Mouse (Mus musculus) frontal cortex, adult (tissue): ENCODE results near the gene Tesc.

ENCODE experiments used
- ATAC-seq: cut with Nextera tagmentation; 2 replicates; pipeline ENCODE4 v1.9.2; 2017; ENCODE audit warnings: mild to moderate bottlenecking, moderate library complexity, mixed read lengths; ENCODE audit not compliant: low TSS enrichment

Gene Tesc

DNA sequence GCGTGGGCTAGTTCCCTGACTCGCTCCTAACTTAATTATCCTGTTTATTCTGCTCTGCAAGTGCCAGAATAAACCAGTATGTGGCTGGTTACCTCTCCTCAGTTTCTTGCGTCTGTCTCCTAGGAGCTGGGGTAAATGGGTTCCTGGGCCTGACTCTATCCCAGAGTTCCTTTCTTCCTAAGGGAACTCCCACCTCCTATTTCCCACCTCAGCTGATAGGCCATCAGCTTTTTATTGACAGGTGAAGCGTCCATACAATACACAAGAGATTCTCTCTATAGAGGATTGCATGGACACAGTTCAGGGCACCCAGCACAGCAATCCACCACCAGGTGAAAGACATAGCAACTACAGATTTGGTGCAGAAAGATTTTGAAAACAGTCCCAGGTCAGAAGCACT lies 16.2 kb downstream of the Tesc start:
- ATAC-seq: no peak

DNA sequence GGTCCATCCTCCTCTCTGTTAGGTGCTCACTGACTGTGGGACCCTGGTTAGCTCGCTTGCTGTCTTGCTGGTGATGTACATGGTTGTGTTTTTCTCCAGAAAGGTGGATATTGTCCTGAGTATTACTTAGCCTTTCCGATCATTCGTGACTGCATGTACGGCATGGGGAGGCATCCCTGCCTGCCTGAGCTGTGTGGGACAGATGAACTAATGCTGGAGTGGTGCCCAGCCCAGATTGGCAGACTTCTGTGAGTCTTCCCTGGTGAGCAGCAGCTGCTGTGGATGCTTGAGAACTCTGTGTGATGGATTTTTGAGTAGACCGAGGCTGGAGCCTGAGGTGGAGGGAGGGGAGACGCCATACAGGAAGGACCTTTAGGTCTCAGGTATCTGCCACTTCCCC lies 17.4 kb downstream of the Tesc start:
- ATAC-seq: peak; percentile 80; the same call in 1 of the 2 replicates

DNA sequence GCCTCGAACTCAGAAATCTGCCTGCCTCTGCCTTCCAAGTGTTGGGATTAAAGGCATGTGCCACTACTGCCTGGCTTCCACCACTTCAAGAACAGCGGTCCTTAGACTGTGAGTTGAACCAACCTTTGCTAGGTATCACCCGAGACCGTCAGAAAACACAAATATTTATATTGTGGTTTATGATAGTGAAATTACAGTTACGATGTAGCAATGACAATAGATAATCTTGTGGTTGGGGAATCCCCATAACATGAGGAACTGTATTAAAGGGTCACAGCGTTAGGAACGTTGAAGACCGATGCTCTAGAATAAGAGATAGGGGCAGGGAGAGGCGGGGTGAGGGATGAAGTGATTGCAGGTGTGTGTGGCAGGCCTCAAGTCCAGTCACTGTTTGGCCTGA lies 17.8 kb downstream of the Tesc start:
- no peak for ATAC-seq

DNA sequence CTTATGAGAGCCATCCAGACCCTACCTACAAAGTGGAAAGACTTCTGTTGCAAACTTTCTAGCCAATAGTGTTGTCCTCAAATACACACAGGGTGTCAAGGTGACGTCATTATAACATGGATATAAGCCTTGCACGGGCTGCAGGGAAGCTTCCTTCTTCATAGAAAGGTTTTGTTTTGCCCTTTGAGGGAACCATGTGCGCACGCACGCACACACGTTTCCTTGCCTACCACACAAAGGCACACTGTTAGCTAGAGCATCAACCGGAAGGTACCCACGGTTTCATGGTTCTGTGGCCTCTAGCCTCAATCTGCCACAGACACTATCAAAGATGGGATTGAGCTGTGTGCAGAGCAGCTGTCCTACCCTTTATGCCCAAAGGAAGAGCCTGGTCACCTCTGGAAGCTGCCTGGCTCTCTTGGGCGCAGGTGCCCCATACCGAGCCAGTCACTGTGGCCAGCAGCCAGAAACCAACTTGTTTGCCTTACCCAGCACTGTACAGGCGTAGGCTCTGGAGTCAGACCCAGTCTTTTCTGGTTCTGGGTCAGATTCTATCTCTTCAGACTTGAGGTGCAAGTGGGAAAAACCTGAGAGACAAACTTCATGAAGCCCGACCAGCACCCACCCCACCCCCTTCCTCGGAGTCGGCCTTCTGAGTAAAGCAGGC lies 19.7 kb downstream of the Tesc start:
- ATAC-seq: no peak

DNA sequence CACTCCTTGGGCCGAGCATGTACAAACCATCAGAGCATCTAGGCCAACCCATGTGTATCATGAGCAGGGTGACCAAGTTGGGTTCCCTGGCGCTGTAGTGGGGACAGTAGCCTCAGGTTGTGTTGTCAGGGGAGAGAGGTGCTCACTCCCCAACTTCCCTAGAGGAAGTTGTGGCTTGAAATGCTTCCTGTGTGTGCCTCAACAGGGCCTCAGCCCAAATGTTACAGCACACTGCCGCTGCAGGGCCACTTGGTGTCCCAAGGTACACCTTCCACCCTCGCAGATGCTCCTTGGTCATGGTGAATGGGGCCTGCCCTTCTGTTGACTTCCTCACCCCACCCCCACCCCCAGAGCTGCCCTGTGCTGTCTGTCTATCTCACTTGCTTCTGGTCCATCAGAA lies 20.9 kb downstream of the Tesc start:
- ATAC-seq: no peak

DNA sequence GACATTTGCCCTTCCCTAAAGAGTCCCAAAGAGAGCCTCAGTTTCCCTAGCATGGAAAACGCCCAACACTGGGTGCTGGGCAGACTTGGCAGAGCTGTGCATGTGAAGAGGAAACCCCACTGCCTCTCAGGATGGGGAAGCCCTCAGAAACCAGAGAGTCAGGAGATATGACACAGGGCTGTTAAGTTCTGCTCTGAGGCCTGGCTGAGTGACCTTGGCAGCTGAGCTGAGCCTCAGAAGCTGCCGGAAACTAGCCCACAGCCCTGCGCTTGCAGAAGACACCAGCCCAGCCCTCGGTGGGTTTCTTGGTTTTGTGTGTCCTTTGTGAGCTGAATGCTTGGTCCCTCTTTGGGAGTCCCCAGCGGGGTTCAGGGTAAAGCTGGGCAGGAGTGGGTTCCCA lies 21.4 kb downstream of the Tesc start:
- no peak for ATAC-seq

DNA sequence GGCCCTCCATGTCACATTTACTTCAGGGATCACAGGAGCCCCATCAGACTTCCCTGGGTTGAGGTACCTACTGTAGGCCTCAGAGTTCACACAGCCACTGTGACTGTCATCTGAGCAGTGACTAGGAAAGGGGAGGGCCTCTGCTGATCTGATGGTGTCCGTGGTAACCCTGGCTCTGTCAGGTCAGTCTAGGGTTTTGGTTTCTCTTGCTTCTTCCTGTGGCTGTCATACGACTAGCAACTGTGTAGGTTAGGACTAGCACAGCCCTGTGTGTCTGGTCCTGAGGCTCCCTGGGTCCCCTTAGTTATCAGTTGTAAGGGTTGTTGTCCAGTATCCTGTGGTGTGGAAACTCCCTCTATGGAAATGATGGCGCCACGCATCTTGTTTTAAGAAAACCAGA lies 23.2 kb downstream of the Tesc start:
- ATAC-seq: no peak

DNA sequence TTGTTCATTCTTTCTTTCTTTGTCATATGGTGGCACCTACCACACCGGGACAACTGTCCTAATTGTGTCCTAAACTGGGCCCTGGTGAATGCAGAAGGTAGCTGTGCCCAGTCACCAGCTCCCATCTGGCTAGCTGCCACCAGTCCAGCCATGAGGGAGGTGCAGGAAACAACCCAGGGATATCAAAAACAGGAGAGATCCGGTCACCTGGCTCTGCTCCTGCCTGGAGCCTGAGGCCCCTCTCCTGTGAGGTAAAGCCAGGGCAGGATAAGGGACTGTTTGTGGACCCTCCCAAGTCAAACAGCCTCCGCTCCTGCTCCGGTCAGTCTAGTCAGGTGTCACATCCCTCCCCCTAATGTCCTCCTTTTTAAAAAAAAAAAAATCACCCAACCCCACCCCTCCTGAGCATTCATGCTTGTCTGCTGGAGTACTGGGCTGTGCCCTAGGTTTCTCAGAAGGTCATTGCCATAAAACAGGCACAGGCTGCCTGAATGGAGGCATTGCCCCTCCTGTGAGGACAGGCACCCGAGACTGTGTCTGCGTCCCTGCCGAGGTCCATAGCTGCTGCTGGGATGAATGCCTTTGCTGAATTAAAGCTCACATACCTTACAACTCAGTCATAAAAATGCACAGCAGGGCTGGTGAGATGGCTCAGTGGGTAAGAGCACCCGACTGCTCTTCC lies 24.6 kb downstream of the Tesc start:
- ATAC-seq: no peak

DNA sequence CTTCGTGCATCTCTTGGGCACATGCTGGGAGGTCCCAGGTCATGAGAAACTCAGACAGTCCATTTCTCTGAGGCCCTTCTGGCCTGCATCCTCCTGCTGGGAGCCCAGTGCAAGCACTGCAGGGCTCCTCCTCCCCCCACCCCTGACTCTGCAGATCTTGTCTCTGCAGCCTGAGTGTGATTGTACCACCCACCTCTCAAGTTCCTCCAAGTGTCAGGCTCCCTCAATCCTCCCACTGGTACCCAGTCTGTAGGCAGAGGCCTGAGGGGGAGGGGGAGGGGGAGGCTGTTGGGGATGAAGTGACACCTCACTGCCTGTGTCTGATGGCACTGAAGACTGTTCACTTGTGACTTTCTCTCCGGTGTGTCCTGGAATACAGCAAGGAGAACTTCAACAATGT lies 25.7 kb downstream of the Tesc start:
- peak; percentile 53; the same call in 1 of the 2 replicates for ATAC-seq

DNA sequence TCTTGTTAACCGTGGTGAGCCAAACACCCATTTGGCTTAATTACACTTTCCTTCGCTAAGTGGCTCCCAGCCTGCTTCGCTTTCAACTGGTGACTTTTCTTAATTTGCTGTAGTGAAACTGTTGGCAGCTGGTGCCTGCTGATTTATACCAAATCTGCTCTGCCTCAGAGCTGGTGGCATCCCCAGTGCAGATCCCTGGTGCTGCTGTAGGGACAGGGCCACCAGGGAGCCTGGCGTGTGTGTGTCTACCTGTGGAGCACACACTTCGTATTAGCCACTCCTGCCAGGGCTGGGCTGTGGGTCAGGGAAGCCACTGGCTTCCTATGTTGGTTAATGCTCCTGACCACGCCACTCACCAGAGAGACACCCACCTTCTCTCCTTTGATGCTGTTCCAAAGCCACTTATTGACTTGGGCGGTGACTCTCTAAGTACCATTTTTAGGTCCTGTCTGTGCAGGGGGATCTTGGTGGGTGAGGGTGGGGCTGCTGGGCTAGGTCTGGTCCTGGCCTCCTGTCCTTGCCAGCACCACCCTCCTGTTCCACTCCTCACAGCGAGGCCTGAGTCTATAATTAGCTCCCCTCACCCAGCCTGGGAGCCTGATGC lies 30.1 kb downstream of the Tesc start:
- peak; percentile 66; the same call in 1 of the 2 replicates for ATAC-seq

DNA sequence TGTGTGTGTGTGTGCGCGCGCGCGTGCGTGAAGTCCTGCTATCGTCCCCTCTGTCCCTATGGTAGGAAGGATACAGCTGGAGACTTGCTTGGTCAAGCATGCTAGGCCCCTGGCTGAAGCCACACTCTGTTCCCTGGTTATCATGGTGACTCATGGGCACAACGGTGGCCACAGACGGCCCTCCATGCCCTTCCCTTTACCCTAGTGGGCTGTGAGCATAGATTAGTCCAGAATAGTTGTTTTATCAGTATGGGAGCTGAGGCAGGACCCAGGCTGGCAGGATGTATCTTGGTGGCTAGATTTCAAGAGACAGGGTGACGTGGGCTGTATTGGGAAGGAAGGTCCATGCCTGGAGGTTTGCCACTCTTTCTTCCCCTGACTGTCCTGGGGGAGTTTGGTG lies 31.3 kb downstream of the Tesc start:
- no peak for ATAC-seq

DNA sequence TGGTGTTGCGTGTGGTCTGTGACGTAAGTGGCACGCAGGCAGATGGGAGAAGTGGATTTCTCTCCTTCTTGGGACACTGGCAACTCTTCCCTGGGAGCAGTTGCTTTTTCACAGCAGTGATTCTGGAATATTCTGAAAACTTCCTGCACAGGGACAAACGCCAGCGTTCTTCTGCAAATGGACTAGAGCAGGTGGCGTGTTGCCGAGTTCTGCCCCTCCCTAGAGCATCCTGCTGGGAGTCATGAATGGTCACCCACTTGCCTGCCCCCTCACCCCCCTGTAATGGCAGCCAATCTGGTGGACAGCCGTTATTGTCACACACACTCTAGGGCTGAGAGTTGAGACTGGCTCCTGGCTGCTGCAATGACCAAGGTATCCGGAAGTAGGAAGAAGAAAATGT lies 32.1 kb downstream of the Tesc start:
- ATAC-seq: no peak

DNA sequence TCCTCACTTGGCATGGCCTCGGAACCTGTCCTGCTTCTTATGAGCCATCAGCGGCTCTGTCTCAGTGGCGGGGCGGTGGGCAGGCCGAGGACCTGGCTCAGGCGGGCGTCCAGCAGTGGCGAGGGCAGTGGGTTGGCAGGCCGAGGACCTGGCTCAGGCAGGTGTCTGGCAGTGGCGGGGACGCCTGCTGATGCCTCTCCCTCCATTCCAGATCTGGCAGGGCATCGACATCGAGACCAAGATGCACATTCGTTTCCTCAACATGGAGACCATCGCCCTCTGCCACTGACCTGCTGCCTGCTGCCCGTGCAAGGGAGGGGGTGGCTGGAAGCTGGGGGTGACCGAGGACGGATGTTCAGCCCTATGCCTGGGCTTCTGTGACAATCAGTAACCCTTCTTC lies 33.8 kb downstream of the Tesc start:
- no peak for ATAC-seq

DNA sequence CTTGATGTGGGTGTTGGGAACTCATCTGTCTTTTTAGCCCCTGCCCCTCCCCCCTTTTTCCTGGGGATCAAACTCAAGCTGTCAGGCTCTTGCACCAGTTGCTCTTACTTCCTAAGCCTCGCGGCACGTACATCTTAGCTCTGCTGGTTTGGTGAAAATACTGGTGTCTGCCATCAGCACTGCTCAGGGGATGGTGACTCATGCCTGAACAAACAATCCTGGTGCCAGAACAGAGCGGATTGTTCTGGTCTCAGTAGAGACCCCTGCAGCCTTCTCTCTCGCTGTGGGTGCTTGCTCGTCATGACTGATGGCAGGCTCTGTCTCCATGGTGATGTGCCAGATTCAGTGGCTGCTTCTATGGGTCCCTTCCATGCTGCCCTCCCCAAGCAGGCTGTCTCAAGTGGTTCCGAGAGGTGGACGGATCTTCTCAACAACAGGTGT lies 35.7 kb downstream of the Tesc start:
- peak; percentile 39; the same call in 1 of the 2 replicates for ATAC-seq

DNA sequence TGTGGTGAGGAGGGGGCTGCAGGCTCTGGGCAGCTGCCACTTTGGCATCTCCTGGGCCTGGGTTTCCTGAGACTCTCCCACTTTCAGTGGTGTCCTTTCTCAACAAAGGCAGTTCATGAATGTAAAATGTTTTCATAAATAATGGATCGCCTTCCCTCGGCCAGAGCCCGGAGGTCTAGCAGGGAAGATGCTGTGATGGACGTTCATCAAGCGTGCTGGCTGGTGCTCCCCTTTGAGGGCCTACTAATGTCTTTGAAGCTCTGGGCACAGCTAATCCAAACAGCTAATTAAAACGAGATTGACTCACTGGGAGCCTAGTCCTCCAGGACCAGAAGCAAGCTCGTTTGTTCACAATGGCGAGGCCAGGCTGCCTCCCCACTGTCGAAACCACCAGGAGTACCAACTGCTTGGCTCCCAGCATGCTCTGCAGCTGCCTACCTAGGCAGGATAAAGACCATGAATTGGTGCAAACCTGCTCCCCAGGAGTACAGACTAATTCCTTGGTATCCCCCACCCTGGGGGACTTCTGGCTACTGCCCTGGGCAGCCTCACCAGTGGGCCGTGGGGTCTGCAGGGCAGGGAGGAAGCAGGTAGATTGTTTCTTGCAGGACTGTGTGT lies 36.9 kb downstream of the Tesc start:
- no peak for ATAC-seq

DNA sequence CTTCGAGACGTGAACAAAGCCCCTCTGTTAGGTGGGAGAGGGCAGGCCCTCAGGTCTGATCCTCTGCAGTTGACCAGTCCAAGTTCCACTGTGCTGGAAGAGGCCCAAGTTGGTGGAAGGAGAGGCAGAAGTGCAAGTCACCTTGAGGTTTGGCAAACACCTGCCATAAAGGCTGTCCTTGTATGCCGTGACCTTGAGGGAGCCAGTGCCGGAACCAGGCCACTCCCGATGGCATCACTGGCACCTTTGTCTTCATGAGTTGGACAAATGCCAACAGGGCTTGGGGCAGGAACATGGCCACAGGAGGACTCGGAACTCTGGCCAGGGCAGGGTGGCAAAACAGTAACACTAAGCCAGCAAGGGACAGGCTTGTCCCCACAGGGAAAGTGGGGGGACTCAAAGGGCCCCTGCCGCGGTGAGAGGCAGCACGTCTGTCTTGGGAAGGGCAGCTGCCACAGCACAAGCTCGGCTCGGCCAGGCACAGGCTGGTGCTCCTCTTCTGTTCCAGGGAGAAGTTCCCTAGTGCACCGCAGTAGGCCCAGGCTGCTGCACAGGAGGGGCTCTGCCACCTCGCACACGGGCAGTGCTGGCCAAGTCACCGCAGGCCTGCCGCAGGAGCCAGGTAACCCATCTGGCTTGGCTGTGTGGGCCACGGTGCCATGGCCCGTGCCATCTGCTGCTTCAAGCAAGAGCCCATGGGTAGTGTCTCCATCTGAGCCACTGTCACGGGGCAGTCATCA lies 38.1 kb downstream of the Tesc start:
- no peak for ATAC-seq

DNA sequence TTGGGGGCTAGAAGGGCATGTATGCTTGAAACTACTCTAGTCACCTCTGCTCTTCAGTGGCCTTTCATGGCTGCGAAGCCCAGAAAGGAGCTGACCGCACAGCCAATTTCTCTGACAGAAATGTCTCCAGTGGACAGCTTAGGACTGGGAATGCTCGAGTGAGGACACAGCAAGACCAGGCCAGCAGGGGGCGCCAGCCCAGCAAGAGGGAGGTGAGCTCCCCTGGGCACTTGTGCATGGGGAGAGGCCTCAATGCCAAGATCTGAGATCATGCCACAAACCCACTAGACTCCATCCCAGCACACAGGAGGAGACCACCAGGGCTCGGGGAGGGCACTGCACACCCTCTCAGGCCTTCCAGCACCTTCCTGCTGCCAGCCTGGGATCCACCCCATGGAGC lies 39.3 kb downstream of the Tesc start:
- ATAC-seq: peak; percentile 34

DNA sequence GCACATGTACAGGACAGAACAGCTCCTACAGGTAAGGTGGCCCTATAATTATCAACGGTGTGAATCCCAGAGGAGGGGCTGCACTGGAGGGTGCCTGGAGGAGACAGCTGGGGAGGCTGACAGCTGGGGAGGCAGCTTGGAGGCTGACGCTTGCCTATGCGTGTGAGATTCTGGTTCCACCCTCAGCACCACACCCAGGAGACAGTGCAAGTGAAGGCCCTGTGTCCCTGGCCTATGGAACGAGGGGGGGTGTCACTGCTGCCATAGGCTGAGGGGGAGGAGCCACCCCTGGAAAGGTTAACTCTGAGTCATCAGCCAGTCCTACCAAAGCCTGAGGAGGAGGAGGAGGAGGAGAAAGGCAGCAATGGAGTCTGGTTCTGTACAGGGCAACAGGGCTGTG lies 40.0 kb downstream of the Tesc start:
- peak; percentile 13; the same call in 1 of the 2 replicates for ATAC-seq

DNA sequence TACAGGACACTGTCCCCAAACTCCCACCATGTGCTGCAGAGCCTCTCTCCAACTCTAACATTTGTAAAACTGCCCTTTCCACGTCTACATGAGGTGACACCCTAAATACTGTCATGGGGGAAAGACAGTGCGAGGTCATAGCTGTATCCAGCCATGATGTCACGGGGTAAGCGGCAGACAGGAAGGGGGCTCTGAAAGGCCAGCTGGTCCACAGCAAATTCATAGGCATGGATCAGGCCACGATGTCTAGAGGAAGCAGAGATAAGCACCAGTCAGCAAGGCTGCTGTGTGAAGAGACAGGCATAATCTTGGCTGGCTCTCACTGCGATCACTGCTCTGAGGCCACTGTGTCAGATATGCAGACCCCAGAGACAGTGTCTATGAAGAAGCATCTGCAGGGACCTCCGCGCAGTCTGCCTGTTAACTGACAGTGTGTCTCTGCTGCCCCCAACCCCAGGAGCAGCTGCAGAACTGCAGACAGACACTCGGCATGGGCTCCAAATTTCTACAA lies 40.5 kb downstream of the Tesc start:
- ATAC-seq: no peak

DNA sequence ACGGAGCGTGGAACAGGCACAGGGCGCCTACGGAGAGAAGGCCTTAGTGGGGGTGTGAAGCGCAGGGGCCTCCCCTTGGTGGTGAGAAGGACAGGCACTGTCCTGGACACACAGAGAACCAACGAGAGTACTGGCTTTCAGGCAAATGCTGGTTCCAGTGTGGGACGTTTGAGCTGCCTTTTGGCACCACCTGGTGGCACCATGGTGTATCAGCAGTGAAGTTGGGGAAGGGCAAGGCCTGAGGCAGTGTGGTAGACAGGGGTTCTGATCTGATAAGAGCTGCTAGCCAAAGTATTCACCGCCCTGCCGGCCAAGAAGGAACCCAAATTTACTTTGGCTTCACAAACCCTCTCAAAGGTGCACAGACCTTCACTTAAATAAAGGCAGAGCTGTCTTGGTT lies 41.8 kb downstream of the Tesc start:
- ATAC-seq: peak; percentile 57

DNA sequence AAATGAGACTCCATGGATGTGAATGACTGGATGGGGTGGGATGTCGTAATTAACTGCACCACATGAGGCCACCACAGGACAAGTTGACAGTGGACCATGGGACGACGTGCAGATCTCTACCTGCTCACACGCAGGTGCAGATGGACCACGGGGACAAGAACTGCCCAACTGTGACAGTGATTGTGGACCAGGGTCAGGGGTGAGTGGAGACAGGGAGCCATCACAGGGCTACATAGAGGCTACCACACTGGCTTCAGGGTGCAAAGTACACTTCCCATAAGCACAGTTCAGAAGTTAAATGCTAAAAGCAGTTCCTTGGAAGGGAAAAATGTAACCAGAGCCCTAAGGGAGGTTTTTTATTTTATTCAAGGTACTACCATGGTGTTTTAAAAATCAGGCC lies 44.2 kb downstream of the Tesc start:
- ATAC-seq: no peak

DNA sequence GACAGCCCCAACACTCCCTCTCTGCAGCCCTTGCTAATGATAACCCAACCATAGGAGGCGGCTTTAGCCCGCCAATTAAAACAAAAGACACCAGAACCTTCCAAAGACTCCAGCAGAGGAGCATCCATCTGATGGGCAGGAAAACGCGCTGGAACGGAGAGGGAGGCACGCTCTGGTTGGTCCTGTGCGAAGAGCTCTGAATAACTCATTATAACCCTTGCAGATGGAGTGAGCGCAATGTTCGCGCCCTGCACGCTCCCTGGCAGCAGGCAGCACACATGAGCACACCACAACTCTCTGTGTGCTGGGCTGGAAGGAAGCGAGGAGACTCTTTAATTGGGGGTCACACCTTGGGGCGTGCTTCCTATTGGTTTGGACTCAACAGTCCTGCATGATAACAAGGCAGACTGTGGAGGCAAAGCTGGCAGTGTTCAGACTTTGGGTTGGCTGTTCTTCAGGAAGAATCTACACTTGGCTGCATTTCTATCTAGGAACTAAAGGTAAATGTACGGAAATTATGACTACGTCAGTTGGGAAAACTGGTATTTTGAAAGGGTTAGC lies 45.8 kb downstream of the Tesc start:
- ATAC-seq: no peak
